Mouse (Mus musculus) heart, embryonic 13.5 days (tissue): ENCODE results near the gene Plekhg2. TPM values are rescaled to one million over a fixed set of nuclear protein-coding genes. Genes with fewer than 3 reads are reported as not detected.

ENCODE experiments used
- ATAC-seq: fragments of 200-750 bp; cut with Nextera tagmentation; 2 replicates; pipeline ENCODE4 v1.8.0; 2017; ENCODE audit warnings: moderate TSS enrichment; ENCODE audit not compliant: insufficient number of reproducible peaks, low FRiP score, low TSS enrichment; ENCODE audit errors: extremely low read depth
- H3K27ac ChIP-seq: fragments of 300-500 bp; sonication (generic); replicated peaks from 2 replicates; pipeline ENCODE4 v1.5.1; 2015; ENCODE audit warnings: moderate library complexity, mild to moderate bottlenecking, inconsistent platforms
- H3K27me3 ChIP-seq: fragments of 300-500 bp; sonication (generic); replicated peaks from 2 replicates; pipeline ENCODE4 v1.6.1; 2015; ENCODE audit warnings: mild to moderate bottlenecking, inconsistent platforms
- H3K36me3 ChIP-seq: fragments of 300-500 bp; sonication (generic); 2 replicates; pipeline ENCODE4 v1.6.1; 2015; ENCODE audit warnings: mild to moderate bottlenecking, inconsistent platforms
- H3K4me1 ChIP-seq: fragments of 300-500 bp; sonication (generic); 2 replicates; pipeline ENCODE4 v1.6.1; 2015; ENCODE audit warnings: inconsistent platforms
- H3K4me2 ChIP-seq: fragments of 300-500 bp; sonication (generic); 2 replicates; pipeline ENCODE4 v1.6.1; 2015; ENCODE audit warnings: inconsistent platforms, mild to moderate bottlenecking, moderate library complexity
- H3K4me3 ChIP-seq: fragments of 300-500 bp; sonication (generic); 2 replicates; pipeline ENCODE4 v1.5.1; 2015; ENCODE audit warnings: moderate library complexity, mild to moderate bottlenecking, inconsistent platforms
- H3K9ac ChIP-seq: fragments of 300-500 bp; sonication (generic); 2 replicates; pipeline ENCODE4 v1.6.1; 2015; ENCODE audit warnings: inconsistent platforms, mild to moderate bottlenecking, moderate library complexity
- H3K9me3 ChIP-seq: fragments of 300-500 bp; sonication (generic); 2 replicates; pipeline ENCODE4 v1.6.1; 2016; ENCODE audit warnings: inconsistent platforms
- WGBS: fragments of 180-500 bp; shearing (Covaris S2); methylation state at CpG from one replicate; pipeline ENCODE4 v1.1.7; 2015; ENCODE audit warnings: mixed read lengths; 5-methylcytosine and 5-hydroxymethylcytosine counted together
- polyA plus RNA-seq: library from polyadenylated mRNA; unstranded; fragments of >200 nt; fragmentation: Nextera tagmentation; extraction: Ambion mirVana; gene quantifications from 2 replicates; pipeline ENCODE4 v1.2.1, GENCODE M21; 2015

Gene Plekhg2
- polyA plus RNA-seq, 1 experiment from 2014 or later, result 49.3 TPM

DNA sequence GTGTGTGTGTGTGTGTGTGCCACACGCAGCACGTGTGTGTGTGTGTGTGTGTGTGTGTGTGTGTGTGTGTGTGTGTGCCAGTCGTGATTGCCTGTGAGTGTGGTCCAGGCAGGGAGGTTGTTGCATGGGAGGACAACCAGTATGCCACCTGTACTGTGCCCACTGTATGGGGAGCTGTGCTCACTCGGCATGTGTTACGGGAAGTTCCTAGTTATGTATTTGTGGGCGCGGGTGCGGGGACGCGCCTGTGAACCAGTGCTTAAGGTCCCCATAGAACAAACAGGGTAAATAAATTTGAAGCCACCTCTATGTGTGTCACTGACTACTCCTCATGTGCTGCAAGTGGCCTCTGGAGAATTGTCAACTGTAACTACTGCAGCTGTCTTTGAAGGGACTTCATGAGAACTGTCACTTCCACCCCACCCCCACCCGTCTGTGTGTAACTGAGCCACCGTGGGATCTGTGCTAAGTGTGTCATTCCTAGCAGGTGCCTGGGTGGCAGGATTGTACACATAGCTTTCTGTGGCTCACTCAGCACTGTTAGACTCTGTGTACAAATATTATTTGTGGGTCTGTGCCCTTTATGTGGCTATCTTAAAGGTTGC lies 10.1 kb upstream of the Plekhg2 start:
- peak overlapping the region; percentile 85 for H3K9ac ChIP-seq
- H3K4me1 ChIP-seq, result peaks cover 60% of the 10 kb centered on the region
- H3K36me3 ChIP-seq, result peaks cover 26% of the 10 kb centered on the region
- H3K27me3 ChIP-seq, result no peaks in the 10 kb centered on the region
- H3K4me2 ChIP-seq, result peak overlapping the region; percentile 88
- H3K4me3 ChIP-seq, result peak overlapping the region; percentile 46
- WGBS, result 41% methylated on average over 9 of the region's 12 CpGs
- ATAC-seq, result no peak
- peak overlapping the region; percentile 100 for H3K27ac ChIP-seq
- H3K9me3 ChIP-seq, result no peaks in the 10 kb centered on the region

DNA sequence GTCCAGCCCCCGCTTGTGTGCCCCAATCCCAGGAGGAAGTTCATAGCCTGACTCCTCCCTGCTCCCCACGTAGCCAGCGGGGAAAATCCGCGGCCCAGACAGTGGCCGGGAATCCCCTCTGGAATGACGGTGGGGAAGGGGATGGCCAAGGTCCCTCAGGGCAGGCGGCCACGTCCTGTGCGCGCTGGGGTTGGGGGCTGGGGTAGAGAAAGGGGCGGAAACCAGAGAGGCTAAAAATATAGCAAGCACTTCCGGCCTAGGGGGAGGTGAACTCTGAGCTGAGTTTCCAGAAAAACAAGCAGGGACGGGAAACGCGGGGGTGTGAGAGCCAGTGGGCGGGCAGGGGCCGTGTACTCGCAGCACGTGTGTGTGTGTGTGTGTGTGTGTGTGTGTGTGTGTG lies 9.5 kb upstream of the Plekhg2 start:
- peak; percentile 35; the same call in 1 of the 2 replicates for ATAC-seq
- peak overlapping the region; percentile 46 for H3K4me3 ChIP-seq
- peak overlapping the region; percentile 88 for H3K4me2 ChIP-seq
- peaks cover 29% of the 10 kb centered on the region for H3K36me3 ChIP-seq
- H3K9me3 ChIP-seq, result no peaks in the 10 kb centered on the region
- under 1% methylated on average over 20 of the region's 20 CpGs for WGBS
- peak overlapping the region; percentile 100 for H3K27ac ChIP-seq
- peak overlapping the region; percentile 85 for H3K9ac ChIP-seq
- no peaks in the 10 kb centered on the region for H3K27me3 ChIP-seq
- H3K4me1 ChIP-seq, result peaks cover 65% of the 10 kb centered on the region

DNA sequence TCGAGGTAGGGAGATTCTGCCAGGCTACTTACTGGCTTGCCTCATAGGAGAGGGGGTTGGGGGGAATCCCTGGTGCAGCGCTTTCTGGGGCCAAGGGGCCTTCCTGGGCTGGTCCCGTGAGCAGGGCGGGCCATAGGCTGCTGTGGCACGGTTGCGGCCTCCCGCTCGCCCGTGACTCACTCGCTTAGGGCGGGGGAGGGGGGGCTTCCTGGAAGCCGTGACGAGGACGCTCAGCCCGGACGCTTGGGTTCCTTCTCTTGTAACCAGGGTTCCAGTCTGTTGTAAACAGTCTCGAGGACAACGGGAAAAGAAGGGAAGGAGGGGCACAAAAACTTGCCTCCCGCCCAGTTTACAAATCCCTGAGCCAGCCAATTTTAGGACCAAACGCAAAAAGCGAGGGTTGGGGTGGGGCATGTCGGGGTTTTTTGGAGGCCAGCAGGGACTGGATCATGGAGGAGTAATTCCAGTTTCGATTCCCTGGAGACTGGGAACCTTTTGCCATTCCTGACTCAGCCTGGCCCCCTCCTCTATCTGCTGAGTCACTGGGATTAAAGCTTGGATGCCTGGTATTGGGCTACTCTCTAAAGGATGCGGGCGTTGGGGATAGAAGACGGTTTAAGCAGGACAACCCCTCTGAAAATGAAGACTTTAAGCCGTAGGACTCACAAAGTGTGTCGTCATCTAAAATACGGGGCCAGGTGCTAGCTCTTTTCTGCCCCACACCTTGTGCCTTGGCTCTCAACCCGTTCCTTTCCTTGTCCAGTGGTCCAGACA lies 8.8 kb upstream of the Plekhg2 start:
- Histone ChIP-seq H3K4me1 (peaks cover 70% of the 10 kb centered on the region), H3K9me3 (no peaks in the 10 kb centered on the region), H3K36me3 (peaks cover 28% of the 10 kb centered on the region), H3K4me2 (peak overlapping the region; percentile 88), H3K27me3 (no peaks in the 10 kb centered on the region), H3K27ac (peak overlapping the region; percentile 100), H3K9ac (peak overlapping the region; percentile 85), H3K4me3 (peak overlapping the region; percentile 46)
- peak; percentile 14 for ATAC-seq
- WGBS, result 5% methylated on average over 30 of the region's 30 CpGs

GRCm38 (mm10) chr7:28380237-28381016 lies 8.0 kb upstream of the Plekhg2 start, which contains the start of gene Zfp36:
Zfp36 (minus strand) TSS chr7:28380253.
- H3K9ac ChIP-seq, result peak within 1 kb of the TSS; percentile 98
- peak within 1 kb of the TSS; percentile 87 for H3K4me3 ChIP-seq
- no peaks in the 10 kb centered on the region for H3K27me3 ChIP-seq
- no peak for ATAC-seq
- H3K9me3 ChIP-seq, result no peaks in the 10 kb centered on the region
- WGBS, result 45% methylated on average over 17 of the region's 17 CpGs
- H3K36me3 ChIP-seq, result peaks cover 20% of the 10 kb centered on the region
- H3K4me1 ChIP-seq, result peaks cover 73% of the 10 kb centered on the region
- peak within 1 kb of the TSS; percentile 100 for H3K27ac ChIP-seq
- H3K4me2 ChIP-seq, result peak within 1 kb of the TSS; percentile 88

DNA sequence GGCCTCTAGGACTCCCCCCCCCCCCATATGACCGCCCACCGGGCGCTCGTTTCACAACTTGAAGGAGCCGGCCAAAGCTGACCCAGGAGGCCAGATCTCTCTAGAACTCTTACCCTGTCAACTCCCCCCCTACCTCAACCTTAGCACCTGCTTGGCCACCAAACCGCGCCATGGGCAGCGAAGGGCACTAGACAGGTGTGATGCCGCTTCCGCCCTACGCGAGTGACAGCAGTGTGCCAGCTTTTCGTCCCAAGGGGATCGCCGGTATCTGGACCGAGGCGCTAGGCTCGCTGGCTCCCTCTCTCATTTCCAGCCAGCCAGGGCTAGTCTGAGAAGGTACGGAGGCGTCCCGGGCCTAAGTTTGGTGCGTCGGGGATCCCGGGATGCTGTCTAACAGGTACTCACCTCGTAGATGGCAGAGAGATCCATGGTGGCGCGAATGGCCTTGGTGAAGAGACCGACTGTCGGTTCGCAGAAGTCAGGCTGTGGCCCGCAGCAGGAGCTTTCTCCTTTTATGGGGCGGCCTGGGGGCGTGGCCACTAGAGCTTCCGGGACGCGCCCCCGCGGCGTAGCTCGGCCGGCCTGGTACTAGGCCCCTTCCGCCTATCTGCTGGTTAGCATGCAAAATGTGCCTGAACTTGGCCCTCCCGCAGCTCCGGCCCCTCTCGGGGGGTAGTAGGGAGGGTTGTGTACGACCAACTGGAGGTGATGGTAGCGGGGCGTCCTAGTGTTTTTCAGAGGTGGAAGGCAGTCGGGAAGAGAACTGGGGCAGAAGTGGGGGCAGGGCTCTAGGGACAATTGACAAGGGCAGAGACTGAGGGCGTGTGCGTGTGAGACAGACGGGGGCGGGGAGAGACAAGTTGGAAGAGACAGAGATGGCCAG lies 6.6 kb upstream of the Plekhg2 start:
- no peaks in the 10 kb centered on the region for H3K27me3 ChIP-seq

GRCm38 (mm10) chr7:28378066-28378690 lies 5.8 kb upstream of the Plekhg2 start:
- 20% methylated on average over 32 of the region's 32 CpGs for WGBS
- ATAC-seq, result no peak
- H3K4me1 ChIP-seq, result peaks cover 78% of the 10 kb centered on the region

More for the DNA sequence above, 6.6 kb upstream of the Plekhg2 start:
- Histone ChIP-seq H3K36me3 (peaks cover 14% of the 10 kb centered on the region), H3K4me2 (peak overlapping the region; percentile 88), H3K4me3 (peak overlapping the region; percentile 87), H3K27ac (peak overlapping the region; percentile 100), H3K9ac (peak overlapping the region; percentile 98), H3K9me3 (no peaks in the 10 kb centered on the region), H3K4me1 (peaks cover 82% of the 10 kb centered on the region)
- peak; percentile 46 for ATAC-seq
- under 1% methylated on average over 53 of the region's 53 CpGs for WGBS

DNA sequence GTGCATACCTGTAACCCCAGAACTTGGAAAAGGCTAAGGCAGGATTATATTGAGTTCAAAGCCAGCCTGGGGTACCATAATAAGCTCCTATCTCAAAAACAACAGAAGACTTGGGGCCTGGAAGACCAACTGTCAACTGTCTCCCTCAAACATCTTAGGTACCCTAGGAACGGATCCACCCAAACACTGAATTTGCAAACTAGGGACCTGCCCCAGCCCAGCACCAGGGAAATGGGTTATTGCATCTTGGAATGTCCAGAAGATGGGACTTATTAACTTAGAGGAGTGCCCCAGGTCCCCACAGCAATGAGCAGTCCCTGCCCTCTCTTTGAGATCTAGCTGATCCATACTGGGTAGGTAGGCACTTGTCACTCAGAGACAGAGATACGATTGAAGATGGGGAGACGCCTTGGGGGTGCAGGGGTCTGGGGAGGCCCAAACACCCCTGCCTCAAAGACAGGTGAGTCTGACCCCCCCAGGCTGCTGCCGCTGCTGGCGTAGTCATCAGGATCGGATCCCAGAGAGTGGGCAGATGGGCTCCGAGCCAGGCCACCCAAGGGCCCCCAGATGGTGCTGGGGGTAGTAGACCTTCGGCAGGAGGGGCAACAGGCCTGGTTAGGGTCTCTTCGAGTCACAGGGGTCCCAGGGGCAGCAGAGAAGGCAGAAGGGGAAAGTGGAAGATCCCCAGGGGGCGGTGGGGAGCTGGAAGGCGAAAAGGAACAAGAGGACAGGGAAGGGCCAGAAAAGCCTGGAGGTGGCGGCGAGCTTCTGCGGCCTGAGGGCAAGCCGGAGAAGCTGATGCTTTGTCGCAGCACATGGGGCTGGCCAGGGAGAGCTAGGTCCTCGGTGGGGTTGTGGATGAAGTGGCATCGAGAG lies 5.0 kb upstream of the Plekhg2 start:
- H3K27ac ChIP-seq, result peak overlapping the region; percentile 100

More at GRCm38 (mm10) chr7:28378066-28378690, 5.8 kb upstream of the Plekhg2 start:
- Histone ChIP-seq H3K9ac (peak overlapping the region; percentile 98), H3K4me2 (peak overlapping the region; percentile 88), H3K27me3 (no peaks in the 10 kb centered on the region), H3K4me3 (peak overlapping the region; percentile 87), H3K27ac (peak overlapping the region; percentile 100), H3K36me3 (peaks cover 14% of the 10 kb centered on the region), H3K9me3 (no peaks in the 10 kb centered on the region)

DNA sequence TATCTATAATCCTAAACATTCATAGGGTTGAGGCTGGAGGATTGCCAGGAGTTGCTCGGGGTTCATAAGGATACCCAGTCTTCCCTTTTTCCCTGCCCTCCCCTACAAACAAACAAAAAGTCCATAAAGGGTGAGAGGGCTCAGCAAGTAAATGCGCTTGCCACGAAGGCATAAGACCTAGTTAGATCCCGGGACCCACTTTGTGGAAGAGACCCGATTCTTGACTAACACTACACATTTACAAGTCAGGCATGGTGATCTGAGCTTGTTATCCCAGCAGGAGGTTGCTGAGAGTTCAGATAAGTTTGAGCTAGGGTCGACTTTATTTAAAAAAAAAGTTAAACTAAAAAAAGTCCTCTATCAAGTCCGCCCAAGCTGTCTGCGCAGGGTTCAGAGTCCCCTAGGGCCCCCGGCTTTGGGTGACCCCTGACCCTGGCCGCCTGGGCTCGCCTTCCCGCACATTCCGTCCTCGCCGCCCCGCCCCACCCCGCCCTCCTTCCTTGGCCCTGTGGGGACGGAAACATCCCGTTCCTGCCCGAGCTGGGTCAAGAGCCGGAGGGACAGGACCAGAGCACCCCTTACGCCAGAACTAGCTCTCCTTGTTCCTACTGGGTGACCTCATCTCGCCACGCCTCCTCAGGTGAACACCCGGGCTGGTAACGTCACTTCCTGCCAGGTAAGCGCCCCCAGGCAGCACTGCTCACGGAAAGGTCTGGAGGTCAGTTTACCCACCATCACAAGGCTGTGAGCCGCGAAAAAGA lies 3.8 kb upstream of the Plekhg2 start:
- H3K27ac ChIP-seq, result peak overlapping the region; percentile 100
- ATAC-seq, result no peak
- H3K9me3 ChIP-seq, result no peaks in the 10 kb centered on the region
- 3% methylated on average over 30 of the region's 30 CpGs for WGBS
- H3K27me3 ChIP-seq, result no peaks in the 10 kb centered on the region
- H3K4me3 ChIP-seq, result peak overlapping the region; percentile 87
- H3K4me1 ChIP-seq, result peaks cover 60% of the 10 kb centered on the region
- H3K36me3 ChIP-seq, result peaks cover 14% of the 10 kb centered on the region
- H3K4me2 ChIP-seq, result peak overlapping the region; percentile 88
- peak overlapping the region; percentile 98 for H3K9ac ChIP-seq

More for the DNA sequence above, 5.0 kb upstream of the Plekhg2 start:
- Histone ChIP-seq H3K4me2 (peak overlapping the region; percentile 88), H3K9me3 (no peaks in the 10 kb centered on the region), H3K4me1 (peaks cover 71% of the 10 kb centered on the region), H3K9ac (peak overlapping the region; percentile 98), H3K4me3 (peak overlapping the region; percentile 87), H3K36me3 (peaks cover 14% of the 10 kb centered on the region), H3K27me3 (no peaks in the 10 kb centered on the region)
- 59% methylated on average over 18 of the region's 18 CpGs for WGBS
- ATAC-seq, result no peak
